Mouse (Mus musculus) CH12F3 (cell line): ENCODE measurements around the gene Dnmt3l.

Source experiments
- in situ Hi-C: fragments of 300-500 bp; cut with MboI; formaldehyde crosslinking; loops from 2 replicates; pipeline ENCODE4 v1.14.3; 2020; ENCODE audit warnings: low sequenced_read_pairs

Gene Dnmt3l

GRCm38 (mm10) chr10:78029080-78029479 lies 12.7 kb upstream of the Dnmt3l start:
- in situ Hi-C loops, result no loop called here

GRCm38 (mm10) chr10:78031987-78032386 lies 9.8 kb upstream of the Dnmt3l start:
- in situ Hi-C loops, result loop anchor here (5.0 kb wide), 1 partner anchor 135 kb away; the partner anchor contains the start of gene D10Jhu81e

- in situ Hi-C loops, result no loop called here
These were observed 4.6 kb upstream of the Dnmt3l start for GRCm38 (mm10) chr10:78037139-78037538.

- in situ Hi-C loops, result no loop called here
These were observed 349 bp downstream of the Dnmt3l start for GRCm38 (mm10) chr10:78042096-78042495.

GRCm38 (mm10) chr10:78042697-78043405 lies 1.1 kb downstream of the Dnmt3l start:
- in situ Hi-C loops, result no loop called here

GRCm38 (mm10) chr10:78043406-78043836 lies 1.7 kb downstream of the Dnmt3l start, which contains the start of gene Aire:
Gene Aire, minus strand, starts transcription at chr10:78043610.
- in situ Hi-C loops, result no loop called here

GRCm38 (mm10) chr10:78044531-78044930 lies 2.8 kb downstream of the Dnmt3l start:
- in situ Hi-C loops, result no loop called here

- in situ Hi-C loops, result no loop called here
These were observed 4.6 kb downstream of the Dnmt3l start for GRCm38 (mm10) chr10:78046388-78046787.

GRCm38 (mm10) chr10:78048061-78048730 lies 6.4 kb downstream of the Dnmt3l start:
- in situ Hi-C loops, result no loop called here

- in situ Hi-C loops, result no loop called here
These were observed 7.8 kb downstream of the Dnmt3l start for GRCm38 (mm10) chr10:78049519-78050035.

- in situ Hi-C loops, result no loop called here
These were observed 13.2 kb downstream of the Dnmt3l start for GRCm38 (mm10) chr10:78054633-78055565.

- in situ Hi-C loops, result no loop called here
These were observed 15.3 kb downstream of the Dnmt3l start for GRCm38 (mm10) chr10:78057056-78057455.

- in situ Hi-C loops, result no loop called here
These were observed 21.4 kb downstream of the Dnmt3l start for GRCm38 (mm10) chr10:78063122-78063521.

GRCm38 (mm10) chr10:78067226-78067625 lies 25.5 kb downstream of the Dnmt3l start:
- in situ Hi-C loops, result no loop called here

- in situ Hi-C loops, result no loop called here
These were observed 26.8 kb downstream of the Dnmt3l start for GRCm38 (mm10) chr10:78068541-78068940.

- in situ Hi-C loops, result no loop called here
These were observed 27.6 kb downstream of the Dnmt3l start, which contains the start of gene Icosl for GRCm38 (mm10) chr10:78069101-78070011. Gene Icosl, plus strand, starts transcription at chr10:78069302.

GRCm38 (mm10) chr10:78074151-78074550 lies 32.4 kb downstream of the Dnmt3l start:
- in situ Hi-C loops, result no loop called here

GRCm38 (mm10) chr10:78074977-78075376 lies 33.2 kb downstream of the Dnmt3l start:
- in situ Hi-C loops, result no loop called here

- in situ Hi-C loops, result no loop called here
These were observed 36.1 kb downstream of the Dnmt3l start for GRCm38 (mm10) chr10:78077862-78078261.

- in situ Hi-C loops, result no loop called here
These were observed 36.5 kb downstream of the Dnmt3l start for GRCm38 (mm10) chr10:78078276-78078675.
